ENCODE assay signal across 8 mouse cellular contexts in the genomic region with DNA sequence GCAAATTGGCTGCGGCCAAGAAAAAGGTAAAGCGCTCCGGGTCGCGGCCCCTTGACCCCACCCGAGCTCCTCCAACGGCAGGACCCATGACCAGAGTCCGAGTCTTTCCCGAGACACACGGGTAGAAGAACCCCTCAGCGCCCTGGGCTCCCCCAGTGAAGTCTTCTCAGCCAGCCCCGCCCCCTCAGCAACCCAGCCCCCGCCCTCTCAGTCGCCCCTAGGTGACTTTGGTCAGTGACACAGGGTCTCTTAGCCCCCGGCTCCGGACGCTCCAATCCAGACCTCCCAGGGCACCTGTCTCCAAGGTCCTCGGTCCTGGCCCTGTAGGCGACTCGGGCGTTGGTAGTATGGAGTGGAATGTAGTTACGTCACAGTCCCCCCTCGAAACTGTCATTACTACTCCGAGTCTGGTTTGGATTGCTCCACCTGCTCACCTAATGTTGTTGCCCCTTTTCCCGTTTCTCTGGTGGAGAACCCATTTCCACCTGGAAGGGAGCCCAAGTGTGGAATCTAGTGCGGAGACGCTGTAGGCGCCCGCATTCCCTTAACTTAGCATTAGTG. TPM values are rescaled to one million over a fixed set of nuclear protein-coding genes. Genes with fewer than 3 reads are reported as not detected.
DNase-seq lines count a peak whose midpoint lies in the region; ATAC-seq and TF ChIP-seq lines count a peak whose summit lies in the region.

No protein-coding gene starts in this region.

- peak overlapping the region; percentile 98 for H3K4me3 ChIP-seq in heart, embryonic 10.5 days
- H3K4me3 ChIP-seq in liver, embryonic 14.5 days (ENCODE audit: insufficient read depth in 1 of 2, low read depth in 2 of 2, low read length in 2 of 2), result peak overlapping the region; percentile 84
- peak overlapping the region; percentile 89 for H3K4me3 ChIP-seq in neural tube, embryonic 13.5 days

- 2% methylated on average over 28 of the region's 29 CpGs for WGBS in heart, embryonic 10.5 days
- WGBS in liver, embryonic 14.5 days (ENCODE audit: insufficient replicate concordance), result 2% methylated on average over 29 of the region's 29 CpGs
- WGBS in neural tube, embryonic 13.5 days, result 3% methylated on average over 25 of the region's 29 CpGs

- no peak for TF ChIP-seq EP300 in liver, embryonic 14.5 days (IDR thresholded peaks at IDR 0.05; ENCODE audit: low read depth)

- TF ChIP-seq CTCF in liver, embryonic 14.5 days (IDR thresholded peaks at IDR 0.05; ENCODE audit: low read depth), result no peak

- intact Hi-C loops in heart, postnatal 25 days (cut with DNase I), result no loop called here

- peaks cover 19% of the 10 kb centered on the region for H3K4me1 ChIP-seq in heart, embryonic 10.5 days
- peaks cover 6 to 13% of the 10 kb centered on the region in 2 experiments for H3K4me1 ChIP-seq in liver, embryonic 14.5 days (replicated peaks; ENCODE audit: control insufficient read depth in 2 of 2, insufficient read depth in 2 of 2, low read length in 1 of 2)
- peaks cover 32% of the 10 kb centered on the region for H3K4me1 ChIP-seq in neural tube, embryonic 13.5 days (replicated peaks)

- H3K36me3 ChIP-seq in heart, embryonic 10.5 days, result peaks cover 38% of the 10 kb centered on the region
- H3K36me3 ChIP-seq in liver, embryonic 14.5 days (replicated peaks; ENCODE audit: control insufficient read depth, insufficient read depth, low read depth), result no peaks in the 10 kb centered on the region
- H3K36me3 ChIP-seq in neural tube, embryonic 13.5 days, result peaks cover 37% of the 10 kb centered on the region

- ATAC-seq in liver, embryonic 14.5 days (ENCODE audit: insufficient read depth), result peak; percentile 58
- ATAC-seq in neural tube, embryonic 13.5 days (ENCODE audit: low read depth), result peak; percentile 70

- peak overlapping the region; percentile 97 for H3K27ac ChIP-seq in heart, embryonic 10.5 days
- peak overlapping the region; percentile 57 for H3K27ac ChIP-seq in liver, embryonic 14.5 days
- peak overlapping the region; percentile 52; the same call in 1 of the 2 replicates for H3K27ac ChIP-seq in neural tube, embryonic 13.5 days (replicated peaks)

- peak overlapping the region; percentile 84 for H3K9ac ChIP-seq in liver, embryonic 14.5 days (replicated peaks)
- H3K9ac ChIP-seq in neural tube, embryonic 13.5 days, result peak overlapping the region; percentile 88

- no peaks in the 10 kb centered on the region for H3K27me3 ChIP-seq in heart, embryonic 10.5 days (ENCODE audit: insufficient read depth, poor library complexity, severe bottlenecking)
- no peaks in the 10 kb centered on the region for H3K27me3 ChIP-seq in liver, embryonic 14.5 days (ENCODE audit: control insufficient read depth, insufficient read depth, low read length)
- H3K27me3 ChIP-seq in neural tube, embryonic 13.5 days, result no peaks in the 10 kb centered on the region

- no peak for DNase-seq in heart, embryonic 10.5 days (ENCODE audit: low spot score)
- DNase-seq in heart, postnatal 25 days (ENCODE audit: low spot score), result no peak
- DNase-seq in NIH3T3 (ENCODE audit: low read depth), result peak; percentile 54
- DNase-seq in forelimb bud, embryonic 11.5 days (ENCODE audit: low read depth, low spot score), result peak; percentile 45
- peak in 2 of 3 experiments; percentile 22 to 50 for DNase-seq in liver, embryonic 14.5 days (ENCODE audit: low read depth in 3 of 3, low spot score in 3 of 3)
- no peak for DNase-seq in spleen, postnatal 10 days (ENCODE audit: low spot score in 2 of 2)
- DNase-seq in spleen, postnatal 36 days (ENCODE audit: low spot score in 2 of 2), result no peak

- H3K4me2 ChIP-seq in liver, embryonic 14.5 days (ENCODE audit: low read depth), result peak overlapping the region; percentile 97
- peak overlapping the region; percentile 94 for H3K4me2 ChIP-seq in neural tube, embryonic 13.5 days

- no peaks in the 10 kb centered on the region for H3K9me3 ChIP-seq in heart, embryonic 10.5 days
- no peaks in the 10 kb centered on the region for H3K9me3 ChIP-seq in liver, embryonic 14.5 days (ENCODE audit: control insufficient read depth, low read length)
- no peaks in the 10 kb centered on the region for H3K9me3 ChIP-seq in neural tube, embryonic 13.5 days

RNA-seq across cellular contexts. Expression of gene Swi5, which starts 0.6 kb away (rescaled TPM):
- 318 and 348 TPM in 2 replicates for polyA plus RNA-seq in heart, embryonic 10.5 days (2016; fragmentation: Nextera tagmentation; extraction: Ambion mirVana)
- total RNA-seq in heart, postnatal 25 days (2021), result 100 to 1,000 TPM; 177 to 188 TPM
- polyA plus RNA-seq in liver, embryonic 14.5 days (2012; rRNA removed), result 108 and 130 TPM in 2 replicates
- 100.0 and 105 TPM in 2 replicates for polyA plus RNA-seq in liver, embryonic 14.5 days (2014; fragmentation: Nextera tagmentation; extraction: Ambion mirVana)
- polyA plus RNA-seq in neural tube, embryonic 13.5 days (2015; fragmentation: Nextera tagmentation; extraction: Ambion mirVana), result 432 and 483 TPM in 2 replicates

RNA-seq across cellular contexts. Expression of gene Golga2, which starts 1.3 kb away (rescaled TPM):
- 22.0 and 27.2 TPM in 2 replicates for polyA plus RNA-seq in heart, embryonic 10.5 days (2016; fragmentation: Nextera tagmentation; extraction: Ambion mirVana)
- 10 to 100 TPM; 70.6 to 71.2 TPM for total RNA-seq in heart, postnatal 25 days (2021)
- polyA plus RNA-seq in liver, embryonic 14.5 days (2012; rRNA removed), result 10.0 and 13.0 TPM in 2 replicates
- 6.9 and 7.6 TPM in 2 replicates for polyA plus RNA-seq in liver, embryonic 14.5 days (2014; fragmentation: Nextera tagmentation; extraction: Ambion mirVana)
- 27.8 and 30.0 TPM in 2 replicates for polyA plus RNA-seq in neural tube, embryonic 13.5 days (2015; fragmentation: Nextera tagmentation; extraction: Ambion mirVana)

RNA-seq across cellular contexts. Expression of gene Uck1, which starts 28.5 kb away (rescaled TPM):
- polyA plus RNA-seq in heart, embryonic 10.5 days (2016; fragmentation: Nextera tagmentation; extraction: Ambion mirVana), result 63.1 and 65.8 TPM in 2 replicates
- total RNA-seq in heart, postnatal 25 days (2021), result 10 to 100 TPM; 19.6 to 21.7 TPM
- polyA plus RNA-seq in liver, embryonic 14.5 days (2012; rRNA removed), result 17.7 and 19.8 TPM in 2 replicates
- 21.5 and 21.8 TPM in 2 replicates for polyA plus RNA-seq in liver, embryonic 14.5 days (2014; fragmentation: Nextera tagmentation; extraction: Ambion mirVana)
- 68.3 and 75.5 TPM in 2 replicates for polyA plus RNA-seq in neural tube, embryonic 13.5 days (2015; fragmentation: Nextera tagmentation; extraction: Ambion mirVana)

RNA-seq across cellular contexts. Expression of gene Pomt1, which starts 52.1 kb away (rescaled TPM):
- polyA plus RNA-seq in heart, embryonic 10.5 days (2016; fragmentation: Nextera tagmentation; extraction: Ambion mirVana), result 18.8 and 24.2 TPM in 2 replicates
- 10 to 100 TPM; 13.5 to 14.9 TPM for total RNA-seq in heart, postnatal 25 days (2021)
- 9.6 and 10.1 TPM in 2 replicates for polyA plus RNA-seq in liver, embryonic 14.5 days (2012; rRNA removed)
- 10.1 and 12.1 TPM in 2 replicates for polyA plus RNA-seq in liver, embryonic 14.5 days (2014; fragmentation: Nextera tagmentation; extraction: Ambion mirVana)
- 25.8 and 25.9 TPM in 2 replicates for polyA plus RNA-seq in neural tube, embryonic 13.5 days (2015; fragmentation: Nextera tagmentation; extraction: Ambion mirVana)

Comparison
In these comparisons a context has a peak if more than half of its experiments do, and no peak if none do; other contexts are left out.
1. DNase-seq: peak in NIH3T3 (single experiment), forelimb bud, embryonic 11.5 days (single experiment) and liver, embryonic 14.5 days (2 of 3); none in heart, embryonic 10.5 days (single experiment), heart, postnatal 25 days (single experiment), spleen, postnatal 10 days (0 of 2) and spleen, postnatal 36 days (0 of 2).
2. Peak in every context shown above with its lines, with median percentiles within 50 percentile points of each other: H3K27ac ChIP-seq and H3K4me3 ChIP-seq.